Mouse (Mus musculus): ENCODE data around the gene Slc37a1. TPM values are rescaled to one million over a fixed set of nuclear protein-coding genes. Genes with fewer than 3 reads are reported as not detected.
A peak's percentile ranks its signal among the peaks of the same experiment; 100 is the strongest.

The Slc37a1 gene
- total and polyA plus RNA-seq, 3 experiments = 14.2 to 15.0 TPM; not detected in 1

DNA sequence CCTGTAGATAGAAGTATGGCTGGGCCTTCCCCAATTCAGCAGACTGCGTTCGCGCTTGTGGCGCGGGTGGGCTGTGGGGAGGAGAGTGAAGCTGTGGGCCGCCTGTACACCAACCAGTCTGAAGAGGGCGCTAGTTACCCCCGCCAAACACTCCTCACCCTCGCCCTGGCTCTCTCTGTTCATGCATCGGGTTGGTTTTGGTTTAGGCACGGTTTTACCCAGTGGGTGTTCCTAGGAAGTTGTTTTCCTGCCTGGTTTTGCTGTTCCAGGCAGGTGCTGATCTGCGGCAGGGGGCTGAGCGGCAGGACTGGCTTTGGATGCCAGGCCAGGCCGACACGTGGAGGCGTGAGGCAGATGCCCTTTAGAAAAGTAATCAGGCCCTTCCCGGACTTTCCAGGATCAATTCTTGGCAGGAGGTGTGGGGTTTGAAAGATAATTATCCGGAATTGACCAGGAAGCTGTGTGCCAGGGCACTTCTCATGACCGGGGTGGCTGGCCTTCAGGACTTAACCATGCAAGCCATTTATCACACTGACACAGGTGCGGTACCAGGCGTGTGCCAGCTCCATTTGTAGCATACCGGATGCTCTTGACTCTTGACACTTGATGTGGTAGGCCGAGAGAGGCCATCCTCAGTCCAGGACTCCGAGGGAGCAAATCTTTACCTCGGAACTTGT lies 8.8 kb downstream of the Slc37a1 start (continued):
- 0 out of 2 replicates have a peak, but pooled peaks have one; percentile 20 for TF ChIP-seq ETS1 (IDR thresholded peaks at IDR 0.05; ENCODE audit: low read depth, low read length)
- no peak for TF ChIP-seq ZKSCAN1 (IDR thresholded peaks at IDR 0.05; ENCODE audit: low read depth, low read length)
- no peak for TF ChIP-seq BHLHE40 (IDR thresholded peaks at IDR 0.05; ENCODE audit: borderline replicate concordance, low read depth, low read length)

DNA sequence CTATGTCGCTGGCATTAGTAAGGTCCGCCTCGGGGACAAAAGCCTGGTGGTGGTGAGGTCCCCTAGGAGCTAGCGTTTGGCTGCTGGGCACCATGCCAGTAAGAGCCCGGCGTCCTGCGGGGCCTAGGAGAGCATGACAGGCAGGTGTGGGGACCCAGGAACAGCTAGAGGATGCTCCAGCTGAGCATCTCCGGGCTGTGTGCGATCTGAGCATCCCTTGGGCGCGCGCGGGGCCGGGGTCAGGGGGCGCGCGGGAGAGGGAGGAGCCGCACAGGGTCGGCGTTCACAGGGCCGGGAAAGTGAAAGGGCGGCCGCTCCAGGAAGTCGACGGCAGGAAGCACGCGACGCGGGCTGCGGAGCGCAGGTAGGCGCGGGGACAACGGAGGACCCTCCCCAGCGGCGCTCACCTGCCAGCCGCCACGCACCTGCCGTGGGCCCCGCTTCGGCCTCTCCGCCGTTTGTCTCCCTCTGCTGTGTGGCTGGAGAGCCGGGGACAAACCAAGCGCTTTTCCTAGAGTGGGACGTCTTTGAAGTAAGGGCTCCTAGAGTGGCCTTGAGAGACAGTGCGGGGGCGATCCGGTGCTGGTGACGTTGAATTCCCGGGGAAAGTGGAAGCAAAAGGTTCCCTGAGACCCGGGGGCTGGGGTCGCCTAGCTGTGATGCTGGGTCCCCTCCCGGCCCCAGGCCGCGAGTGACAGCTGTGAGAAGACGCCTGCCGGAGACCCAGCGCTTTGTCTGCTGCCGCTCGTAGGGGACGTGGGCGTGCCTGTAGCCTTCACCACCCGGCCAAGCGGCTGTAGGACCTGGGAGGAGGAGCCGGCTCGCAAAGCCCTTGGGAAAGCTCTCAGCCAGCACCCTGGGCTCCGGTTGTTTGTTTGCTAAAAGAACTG lies 9.5 kb downstream of the Slc37a1 start:
- peak overlapping the region; percentile 88 for H3K27ac ChIP-seq (ENCODE audit: control insufficient read depth, low read depth, low read length)
- peaks cover 0 to 15% of the 10 kb centered on the region in 2 experiments; a peak in 2 of 4 replicates for H3K36me3 ChIP-seq (ENCODE audit: control insufficient read depth in 1 of 2, insufficient read depth in 2 of 2, low read length in 2 of 2)
- no peaks in the 10 kb centered on the region for H3K9me3 ChIP-seq (replicated peaks; ENCODE audit: insufficient read depth, low read length)
- H3K79me2 ChIP-seq (ENCODE audit: control insufficient read depth, insufficient read depth, low read length, poor library complexity) = peaks cover 11% of the 10 kb centered on the region
- DNase-seq (ENCODE audit: low read depth, low spot score) = peak; percentile 85
- H3K4me1 ChIP-seq (ENCODE audit: control insufficient read depth in 1 of 2, insufficient read depth in 2 of 2, low read length in 2 of 2) = peaks cover 11 to 21% of the 10 kb centered on the region in 2 experiments
- peak overlapping the region; percentile 57 to 94 for H3K4me3 ChIP-seq (ENCODE audit: control insufficient read depth in 1 of 2, insufficient read depth in 1 of 2, low read depth in 2 of 2, low read length in 2 of 2)
- no peaks in the 10 kb centered on the region for H3K27me3 ChIP-seq (ENCODE audit: control insufficient read depth in 1 of 2, insufficient read depth in 2 of 2, low read length in 2 of 2)
- no peak for TF ChIP-seq ZNF384 (IDR thresholded peaks at IDR 0.05; ENCODE audit: low read depth, low read length)
- TF ChIP-seq BHLHE40 (IDR thresholded peaks at IDR 0.05; ENCODE audit: borderline replicate concordance, low read depth, low read length) = no peak
- peak in 1 of 2 experiments; percentile 59; a peak in 1 of 4 replicates for TF ChIP-seq POLR2A (IDR thresholded peaks at IDR 0.05; ENCODE audit: control insufficient read depth in 1 of 2, insufficient read depth in 1 of 2, low read depth in 1 of 2, low read length in 2 of 2, poor library complexity in 1 of 2)
- TF ChIP-seq HCFC1 (IDR thresholded peaks at IDR 0.05; ENCODE audit: low read depth, low read length) = no peak
- no peak for TF ChIP-seq ZKSCAN1 (IDR thresholded peaks at IDR 0.05; ENCODE audit: low read depth, low read length)
- no peak for TF ChIP-seq MYB (IDR thresholded peaks at IDR 0.05; ENCODE audit: low read depth, low read length)
- TF ChIP-seq POLR2AphosphoS5 (IDR thresholded peaks at IDR 0.05; ENCODE audit: borderline replicate concordance, low read depth, low read length) = no peak
- TF ChIP-seq RAD21 (IDR thresholded peaks at IDR 0.05; ENCODE audit: low read depth, low read length) = no peak
- no peak for TF ChIP-seq USF1 (IDR thresholded peaks at IDR 0.05; ENCODE audit: low read depth, low read length)
- TF ChIP-seq ETS1 (IDR thresholded peaks at IDR 0.05; ENCODE audit: low read depth, low read length) = peak; percentile 34; the same call in 1 of the 2 replicates
- no peak; the same call in 1 of the 2 replicates for TF ChIP-seq MYC (IDR thresholded peaks at IDR 0.05; ENCODE audit: low read depth, low read length)
- TF ChIP-seq MXI1 (IDR thresholded peaks at IDR 0.05; ENCODE audit: low read depth, low read length) = no peak; the same call in 1 of the 2 replicates
- no peak for TF ChIP-seq E2F4 (IDR thresholded peaks at IDR 0.05; ENCODE audit: borderline replicate concordance, low read depth, low read length)
- peak; percentile 20; the same call in 1 of the 2 replicates for TF ChIP-seq ELF1 (IDR thresholded peaks at IDR 0.05; ENCODE audit: low read depth, low read length)
- peak; percentile 30; the same call in 1 of the 2 replicates for TF ChIP-seq TBP (IDR thresholded peaks at IDR 0.05; ENCODE audit: low read depth, low read length)
- 0 out of 2 replicates have a peak, but pooled peaks have one; percentile 5 for TF ChIP-seq TCF12 (IDR thresholded peaks at IDR 0.05; ENCODE audit: low read depth, low read length)
- TF ChIP-seq CHD2 (IDR thresholded peaks at IDR 0.05; ENCODE audit: low read length) = no peak
- TF ChIP-seq KAT2A (conservative IDR thresholded peaks at IDR 0.05; ENCODE audit: low read depth, low read length) = no peak
- TF ChIP-seq RCOR1 (IDR thresholded peaks at IDR 0.05; ENCODE audit: low read depth, low read length) = no peak
- TF ChIP-seq MEF2A (IDR thresholded peaks at IDR 0.05; ENCODE audit: extremely low read depth, insufficient replicate concordance, low read depth, low read length, poor library complexity, severe bottlenecking) = no peak
- no peak for TF ChIP-seq MAFK (IDR thresholded peaks at IDR 0.05; ENCODE audit: borderline replicate concordance, low read depth, low read length)
- no peak for TF ChIP-seq ZC3H11A (IDR thresholded peaks at IDR 0.05; ENCODE audit: low read depth, low read length)
- peak; percentile 51 for TF ChIP-seq NELFE (IDR thresholded peaks at IDR 0.05; ENCODE audit: low read depth, low read length)
- TF ChIP-seq CTCF (IDR thresholded peaks at IDR 0.05 in 2 of 3, conservative IDR thresholded peaks at IDR 0.05 in 1 of 3; ENCODE audit: control insufficient read depth in 1 of 3, insufficient read depth in 1 of 3, low read depth in 2 of 3, low read length in 3 of 3, poor library complexity in 1 of 3, severe bottlenecking in 1 of 3) = no peak
- no peak for TF ChIP-seq GABPA (IDR thresholded peaks at IDR 0.05; ENCODE audit: low read depth, low read length)
- no peak for TF ChIP-seq USF2 (IDR thresholded peaks at IDR 0.05; ENCODE audit: borderline replicate concordance in 1 of 2, insufficient read depth in 1 of 2, low read depth in 1 of 2, low read length in 2 of 2)
- no peak for TF ChIP-seq POLR2AphosphoS2 (IDR thresholded peaks at IDR 0.05; ENCODE audit: low read length)
- TF ChIP-seq UBTF (IDR thresholded peaks at IDR 0.05; ENCODE audit: borderline replicate concordance, insufficient read depth, low read depth, low read length) = 0 out of 2 replicates have a peak, but pooled peaks have one; percentile 88
- peak; percentile 76 for TF ChIP-seq SIN3A (IDR thresholded peaks at IDR 0.05; ENCODE audit: low read length)
- TF ChIP-seq GATA1 (IDR thresholded peaks at IDR 0.05; ENCODE audit: low read depth, low read length) = no peak
- H3K9ac ChIP-seq (ENCODE audit: control insufficient read depth, low read depth, low read length, poor library complexity, severe bottlenecking) = peak overlapping the region; percentile 91

All from MEL (cell line).